ENCODE assay signal across 17 mouse cellular contexts in the genomic region with DNA sequence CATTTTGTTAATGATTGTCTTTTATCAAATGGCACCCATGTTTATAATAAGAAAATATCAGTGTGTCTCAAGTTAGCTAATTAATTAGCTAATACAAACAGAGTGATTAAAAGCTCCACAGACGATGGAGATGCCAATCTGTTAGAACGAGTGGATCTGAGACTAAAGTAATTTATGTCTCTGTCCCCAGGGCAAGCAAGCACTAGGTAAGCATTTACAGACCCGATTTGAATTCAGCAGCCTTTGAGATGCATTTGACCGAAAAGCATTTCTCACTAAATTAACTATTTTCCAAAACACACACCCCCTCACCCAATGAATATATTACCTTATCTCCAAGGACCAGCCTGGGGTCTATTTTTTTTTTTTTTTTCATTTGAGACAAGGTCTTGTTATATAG. TPM values are rescaled to one million over a fixed set of nuclear protein-coding genes. Genes with fewer than 3 reads are reported as not detected.
"Had no signal": no experiment of that assay in that cellular context is flagged by ENCODE, and none has a peak within 500 bp of the region (broad histone marks: within the 10 kb centered on the region; RNA-seq: fewer than 3 reads in every experiment).

No protein-coding gene starts in this region.

- H3K36me3 ChIP-seq: limb, embryonic 12.5 days; liver, embryonic 13.5 days; lung, embryonic 15.5 days; neural tube, embryonic 13.5 days had no signal

- H3K9me3 ChIP-seq: limb, embryonic 12.5 days; liver, embryonic 13.5 days; lung, embryonic 15.5 days; neural tube, embryonic 13.5 days had no signal

- H3K27ac ChIP-seq: layer of hippocampus, adult 2 months; limb, embryonic 12.5 days; liver, embryonic 13.5 days; lung, embryonic 15.5 days; macrophage; neural tube, embryonic 13.5 days had no signal

- H3K4me1 ChIP-seq: liver, embryonic 13.5 days; lung, embryonic 15.5 days; megakaryocyte, embryonic 14.5 days had no signal

- ATAC-seq: inflammation-experienced regulatory T-cells, adult 6 months; intestine, postnatal 0 days; liver, postnatal 0 days had no signal

- H3K4me3 ChIP-seq: layer of hippocampus, adult 2 months; limb, embryonic 12.5 days; liver, embryonic 13.5 days; lung, embryonic 15.5 days; megakaryocyte, embryonic 14.5 days; myocyte; neural tube, embryonic 13.5 days had no signal

- H3K27me3 ChIP-seq: limb, embryonic 12.5 days; liver, embryonic 13.5 days; lung, embryonic 15.5 days; neural tube, embryonic 13.5 days had no signal

- H3K4me2 ChIP-seq: limb, embryonic 12.5 days; liver, embryonic 13.5 days; lung, embryonic 15.5 days; neural tube, embryonic 13.5 days had no signal

- H3K9ac ChIP-seq: limb, embryonic 12.5 days; liver, embryonic 13.5 days; liver, postnatal 0 days; lung, embryonic 15.5 days; neural tube, embryonic 13.5 days had no signal

- DNase-seq: liver; liver, embryonic 13.5 days; liver, postnatal 0 days; retina, postnatal 1 day; right cerebral cortex, postnatal 4 days; spleen, adult 18-20 months; thymus, adult 18-20 months; thymus, postnatal 14 days had no signal

RNA-seq across cellular contexts. Expression of a gene that starts 18.2 kb away (rescaled TPM):
- polyA plus RNA-seq: limb, embryonic 12.5 days; liver, postnatal 0 days; neural tube, embryonic 13.5 days had no signal
